Mouse (Mus musculus) thymus, adult 2 months (tissue): Measurements from ENCODE around the gene Plekhj1. TPM values are rescaled to one million over a fixed set of nuclear protein-coding genes. Genes with fewer than 3 reads are reported as not detected.

Experiments used
- DNase-seq: peaks from one replicate; pipeline ENCODE4 v3.0.0; 2021
- H3K27ac ChIP-seq: fragments of 200-500 bp; 2 replicates; pipeline ENCODE4 v1.5.1; 2012; ENCODE audit warnings: low read length, control low read depth; ENCODE audit not compliant: control insufficient read depth, insufficient read depth
- H3K27me3 ChIP-seq: fragments of 200-500 bp; 2 replicates; pipeline ENCODE4 v1.6.1; 2012; ENCODE audit warnings: mild to moderate bottlenecking, low read length, moderate library complexity, mixed read lengths; ENCODE audit not compliant: control insufficient read depth, insufficient read depth
- H3K36me3 ChIP-seq: fragments of 200-500 bp; 2 replicates; pipeline ENCODE4 v1.6.1; 2012; ENCODE audit warnings: mild to moderate bottlenecking, low read length, moderate library complexity; ENCODE audit not compliant: control insufficient read depth, insufficient read depth
- H3K4me1 ChIP-seq: fragments of 200-500 bp; replicated peaks from 2 replicates; pipeline ENCODE4 v1.6.1; 2012; ENCODE audit warnings: low read length; ENCODE audit not compliant: control insufficient read depth, insufficient read depth
- H3K4me3 ChIP-seq: fragments of 200-500 bp; 2 replicates; pipeline ENCODE4 v1.5.1; 2012; ENCODE audit warnings: mild to moderate bottlenecking, low read length, control low read depth, moderate library complexity; ENCODE audit not compliant: control insufficient read depth, insufficient read depth
- CTCF ChIP-seq: fragments of 200-500 bp; IDR thresholded peaks from 2 replicates; pipeline ENCODE4 v1.5.1; 2012; ENCODE audit warnings: mild to moderate bottlenecking, control low read depth, low read length, moderate library complexity, borderline replicate concordance; ENCODE audit not compliant: control insufficient read depth, poor library complexity, insufficient read depth; ENCODE audit errors: extremely low read depth
- POLR2A ChIP-seq: fragments of 200-500 bp; IDR thresholded peaks from 2 replicates; pipeline ENCODE4 v1.6.1; 2012; ENCODE audit warnings: mild to moderate bottlenecking, low read length, control low read depth, moderate library complexity; ENCODE audit not compliant: control insufficient read depth, poor library complexity, insufficient read depth; ENCODE audit errors: extremely low read depth
- WGBS: fragments of 180-500 bp; shearing (Covaris S2); methylation state at CpG from one replicate; pipeline ENCODE4 v1.1.7; 2018; 5-methylcytosine and 5-hydroxymethylcytosine counted together
- polyA plus RNA-seq: library from polyadenylated mRNA; depleted of rRNA; stranded (reverse); fragments of >200 nt; gene quantifications from 2 replicates; pipeline ENCODE4 v1.2.3, GENCODE M21; 2012

The Plekhj1 gene
- polyA plus RNA-seq, 1 experiment, result 153 TPM

GRCm38 (mm10) chr10:80757717-80758116, 40.7 kb downstream of the Plekhj1 start:
- H3K36me3 ChIP-seq, result no peaks in the 10 kb centered on the region
- H3K4me3 ChIP-seq, result no peak overlapping the region
- DNase-seq, result peak; percentile 81
- no peak for TF ChIP-seq POLR2A
- TF ChIP-seq CTCF, result peak; percentile 69; the same call in 1 of the 2 replicates
- no peak overlapping the region for H3K27ac ChIP-seq
- no peaks in the 10 kb centered on the region for H3K27me3 ChIP-seq
- WGBS, result 70% methylated on average over 5 of the region's 5 CpGs
- H3K4me1 ChIP-seq, result peaks cover 34% of the 10 kb centered on the region

GRCm38 (mm10) chr10:80756967-80757366, 41.5 kb downstream of the Plekhj1 start:
- no peak for DNase-seq
- no peak overlapping the region for H3K4me3 ChIP-seq
- no peak for TF ChIP-seq POLR2A
- no peak for TF ChIP-seq CTCF
- 59% methylated on average over 4 of the region's 4 CpGs for WGBS
- no peaks in the 10 kb centered on the region for H3K27me3 ChIP-seq
- H3K4me1 ChIP-seq, result peaks cover 35% of the 10 kb centered on the region
- no peak overlapping the region for H3K27ac ChIP-seq
- H3K36me3 ChIP-seq, result no peaks in the 10 kb centered on the region

- Histone ChIP-seq H3K36me3 (no peaks in the 10 kb centered on the region), H3K4me3 (peak overlapping the region; percentile 78; the same call in 1 of the 2 replicates), H3K27ac (no peak overlapping the region), H3K27me3 (no peaks in the 10 kb centered on the region), H3K4me1 (peaks cover 40% of the 10 kb centered on the region)
- no peak for DNase-seq
- 87% methylated on average over 2 of the region's 2 CpGs for WGBS
- no peak for TF ChIP-seq CTCF
Measured at GRCm38 (mm10) chr10:80756509-80756908, 41.9 kb downstream of the Plekhj1 start.

GRCm38 (mm10) chr10:80756099-80756498, 42.3 kb downstream of the Plekhj1 start:
- WGBS, result 42% methylated on average over 3 of the region's 3 CpGs
- Histone ChIP-seq H3K4me1 (peaks cover 43% of the 10 kb centered on the region), H3K27me3 (no peaks in the 10 kb centered on the region), H3K27ac (no peak overlapping the region), H3K4me3 (peak overlapping the region; percentile 78), H3K36me3 (no peaks in the 10 kb centered on the region)
- TF ChIP-seq CTCF (no peak), POLR2A (no peak)
- no peak for DNase-seq

- Histone ChIP-seq H3K27ac (no peak overlapping the region), H3K36me3 (no peaks in the 10 kb centered on the region), H3K4me3 (peak overlapping the region; percentile 78), H3K4me1 (peaks cover 39% of the 10 kb centered on the region), H3K27me3 (no peaks in the 10 kb centered on the region)
- TF ChIP-seq POLR2A, result no peak
- 0 out of 2 replicates have a peak, but pooled peaks have one; percentile 7 for TF ChIP-seq CTCF
- WGBS, result under 1% methylated on average over 75 of the region's 75 CpGs
- DNase-seq, result no peak
Measured at GRCm38 (mm10) chr10:80755291-80756015, 43.0 kb downstream of the Plekhj1 start.

GRCm38 (mm10) chr10:80754594-80755290, 43.7 kb downstream of the Plekhj1 start, which contains the start of gene Dot1l:
Dot1l (plus strand) TSS chr10:80755206.
- Histone ChIP-seq H3K27me3 (no peaks in the 10 kb centered on the region), H3K4me1 (peaks cover 39% of the 10 kb centered on the region), H3K27ac (no peak within 1 kb of the TSS), H3K4me3 (peak within 1 kb of the TSS; percentile 78), H3K36me3 (no peaks in the 10 kb centered on the region)
- TF ChIP-seq CTCF, result peak; percentile 68; the same call in 1 of the 2 replicates
- peak; percentile 48; the same call in 1 of the 2 replicates for TF ChIP-seq POLR2A
- DNase-seq, result peak; percentile 99
- WGBS, result 1% methylated on average over 57 of the region's 57 CpGs
